ENCODE assay signal across 15 mouse cellular contexts in genomic region chr6:53973468-53973867, GRCm38 (mm10). TPM values are rescaled to one million over a fixed set of nuclear protein-coding genes. Genes with fewer than 3 reads are reported as not detected.
A peak's percentile ranks its signal among the peaks of the same experiment; 100 is the strongest.
DNase-seq lines count a peak whose midpoint lies in the region; ATAC-seq lines count a peak whose summit lies in the region.
"Had no signal": no experiment of that assay in that cellular context is flagged by ENCODE, and none has a peak within 500 bp of the region (broad histone marks: within the 10 kb centered on the region; RNA-seq: fewer than 3 reads in every experiment).

No protein-coding gene starts in this region.

- WGBS in forebrain, embryonic 15.5 days = 10% methylated on average over 5 of the region's 5 CpGs

- no peaks in the 10 kb centered on the region for H3K27me3 ChIP-seq in forebrain, embryonic 15.5 days
- H3K27me3 ChIP-seq: neural tube, embryonic 12.5 days had no signal

- ATAC-seq in forebrain, embryonic 15.5 days (replicated peaks) = peak; percentile 38; the same call in 1 of the 2 replicates
- no peak for ATAC-seq in activated CD4-positive, CD25-positive, alpha-beta regulatory T cell, adult 4 months

- no peaks in the 10 kb centered on the region for H3K9me3 ChIP-seq in forebrain, embryonic 15.5 days
- H3K9me3 ChIP-seq: limb, embryonic 10.5 days; neural tube, embryonic 12.5 days had no signal

- no peaks in the 10 kb centered on the region for H3K36me3 ChIP-seq in forebrain, embryonic 15.5 days
- H3K36me3 ChIP-seq: limb, embryonic 10.5 days; neural tube, embryonic 12.5 days had no signal

- no peak overlapping the region for H3K4me3 ChIP-seq in forebrain, embryonic 15.5 days
- H3K4me3 ChIP-seq: limb, embryonic 10.5 days; neural tube, embryonic 12.5 days had no signal

- no peak overlapping the region for H3K4me2 ChIP-seq in forebrain, embryonic 15.5 days (replicated peaks)
- H3K4me2 ChIP-seq: neural tube, embryonic 12.5 days had no signal

- no peak overlapping the region for H3K27ac ChIP-seq in forebrain, embryonic 15.5 days (replicated peaks)
- H3K27ac ChIP-seq: limb, embryonic 10.5 days; macrophage; neural tube, embryonic 12.5 days had no signal

- H3K9ac ChIP-seq in forebrain, embryonic 15.5 days (replicated peaks) = no peak overlapping the region
- H3K9ac ChIP-seq: neural tube, embryonic 12.5 days had no signal

- peak; percentile 47 to 63 for DNase-seq in cerebellum, postnatal 10 days
- DNase-seq in cerebellum, adult 11-12 months = no peak
- DNase-seq in kidney, postnatal 14 days = peak; percentile 51
- DNase-seq in kidney, adult 8-10 months = no peak
- DNase-seq in lung, postnatal 25 days (ENCODE audit: low spot score) = peak; percentile 74
- DNase-seq in layer of hippocampus, postnatal 25 days (ENCODE audit: extremely low spot score in 1 of 2, low spot score in 1 of 2) = no peak
- DNase-seq: embryo, embryonic 11 days; thymus, adult 2 months had no signal

- H3K4me1 ChIP-seq in forebrain, embryonic 15.5 days = peaks cover 38% of the 10 kb centered on the region

RNA-seq across cellular contexts. Expression of gene Cpvl, which starts 5.0 kb away (rescaled TPM):
- not detected in 2 replicates for polyA plus RNA-seq in forebrain, embryonic 15.5 days (2015; fragmentation: Nextera tagmentation; extraction: Ambion mirVana)
- polyA plus RNA-seq in activated CD4-positive, CD25-positive, alpha-beta regulatory T cell, adult 4 months (2017; shearing (Covaris generic)) = not detected
- total RNA-seq in layer of hippocampus, postnatal 25 days (2021) = under 1 TPM in 1 of 2 experiments, not detected in 1; 0.17 TPM
- total RNA-seq: MEL had no signal
- polyA plus RNA-seq: intestine, embryonic 14.5 days; macrophage; neural tube, embryonic 12.5 days; thymus, adult 2 months had no signal

Comparison
In these comparisons a context has a peak if more than half of its experiments do, and no peak if none do; other contexts are left out.
1. DNase-seq: peak in cerebellum, postnatal 10 days (2 of 2), kidney, postnatal 14 days (single experiment) and lung, postnatal 25 days (single experiment); none in cerebellum, adult 11-12 months (single experiment), kidney, adult 8-10 months (0 of 2) and layer of hippocampus, postnatal 25 days (0 of 2).